Mouse (Mus musculus) splenic B cell, adult 2 months (primary cell): ENCODE data around the gene Gfy.
"Not testable (repeated sequence)": the region's sequence is repeated elsewhere in the genome, so short reads cannot be mapped to it uniquely, and the experiment has no call there.

Source experiments
- DNase-seq: peaks from one replicate; pipeline ENCODE4 v3.0.0-alpha.2; 2011; ENCODE audit warnings: low read depth, low spot score
- H3K27me3 ChIP-seq: 2 replicates; pipeline ENCODE4 v1.6.1; 2012; ENCODE audit warnings: mild to moderate bottlenecking, low read length, moderate library complexity, mixed read lengths; ENCODE audit not compliant: control insufficient read depth, poor library complexity, insufficient read depth, severe bottlenecking
- H3K36me3 ChIP-seq: 2 replicates; pipeline ENCODE4 v1.6.1; 2012; ENCODE audit warnings: mild to moderate bottlenecking, low read length, moderate library complexity, mixed read lengths; ENCODE audit not compliant: control insufficient read depth, poor library complexity, insufficient read depth, severe bottlenecking

The Gfy gene

DNA sequence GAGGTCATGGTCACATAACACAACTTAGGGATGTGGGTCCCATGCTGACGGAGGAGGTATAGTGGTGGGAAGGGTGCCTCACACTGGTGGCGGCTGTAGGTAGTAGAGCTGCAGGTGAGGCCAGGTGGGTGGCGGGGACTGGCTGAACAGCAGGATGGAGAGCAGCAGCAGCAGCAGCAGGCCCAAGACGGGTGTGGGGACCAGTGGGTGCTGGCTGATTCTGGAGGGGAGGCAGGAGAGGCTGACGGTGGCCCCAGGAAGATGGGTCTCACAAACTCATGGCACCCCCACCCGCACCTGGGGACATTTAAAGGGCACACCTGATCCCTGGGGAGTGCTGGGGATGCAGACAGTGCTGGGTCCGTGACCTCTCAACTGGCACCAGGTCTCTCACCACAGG, 4.3 kb upstream of the Gfy start:
- DNase-seq = no peak
- H3K36me3 ChIP-seq = no peaks in the 10 kb centered on the region
- H3K27me3 ChIP-seq = no peaks in the 10 kb centered on the region

DNA sequence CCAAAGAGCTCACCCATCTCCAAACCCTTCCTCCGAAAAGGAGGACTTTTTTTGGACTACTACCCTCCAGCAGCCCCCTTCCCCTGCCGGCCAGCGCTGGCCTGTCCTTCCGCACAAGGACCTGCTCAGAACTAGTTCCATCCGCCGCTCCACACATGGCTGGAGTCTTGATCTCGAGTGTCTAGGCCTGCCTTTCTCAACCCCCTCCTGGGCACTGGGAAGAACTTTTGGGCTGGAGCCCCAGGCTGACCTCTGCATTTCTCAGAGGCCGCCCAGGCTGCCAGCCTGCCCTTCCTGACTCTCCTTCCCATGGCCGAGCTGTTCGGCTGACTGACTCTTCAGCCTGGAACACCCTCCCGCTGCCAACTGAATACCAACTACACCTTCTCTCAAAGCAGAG, 3.2 kb upstream of the Gfy start:
- Histone ChIP-seq H3K27me3 (no peaks in the 10 kb centered on the region), H3K36me3 (no peaks in the 10 kb centered on the region)
- DNase-seq = no peak

DNA sequence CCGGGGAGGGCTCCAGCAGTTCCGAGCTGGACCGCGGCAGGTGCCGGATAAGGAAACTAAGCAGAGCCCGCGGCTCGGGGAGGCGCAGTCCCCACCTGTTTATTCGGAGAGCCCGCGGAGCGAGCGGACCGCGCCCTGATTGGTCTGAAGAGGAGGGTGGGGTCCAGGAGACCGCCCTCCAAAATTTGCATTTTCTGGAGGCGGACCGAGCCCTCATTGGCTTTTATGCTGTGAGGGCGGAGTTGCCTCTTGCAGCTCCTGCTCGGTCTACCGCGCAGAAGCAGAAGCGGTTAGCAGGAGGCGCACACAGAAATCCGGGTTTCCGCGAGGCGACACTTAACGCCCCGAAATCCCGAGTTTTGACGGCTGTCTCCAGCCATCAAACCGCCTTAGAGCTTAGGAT, 2.8 kb upstream of the Gfy start:
- Histone ChIP-seq H3K27me3 (no peaks in the 10 kb centered on the region), H3K36me3 (no peaks in the 10 kb centered on the region)
- DNase-seq = peak; percentile 92

GRCm38 (mm10) chr7:45181540-45181939, 2.2 kb upstream of the Gfy start:
- Histone ChIP-seq H3K36me3 (no peaks in the 10 kb centered on the region), H3K27me3 (no peaks in the 10 kb centered on the region; the same call in 1 of the 2 replicates)
- peak; percentile 22 for DNase-seq

DNA sequence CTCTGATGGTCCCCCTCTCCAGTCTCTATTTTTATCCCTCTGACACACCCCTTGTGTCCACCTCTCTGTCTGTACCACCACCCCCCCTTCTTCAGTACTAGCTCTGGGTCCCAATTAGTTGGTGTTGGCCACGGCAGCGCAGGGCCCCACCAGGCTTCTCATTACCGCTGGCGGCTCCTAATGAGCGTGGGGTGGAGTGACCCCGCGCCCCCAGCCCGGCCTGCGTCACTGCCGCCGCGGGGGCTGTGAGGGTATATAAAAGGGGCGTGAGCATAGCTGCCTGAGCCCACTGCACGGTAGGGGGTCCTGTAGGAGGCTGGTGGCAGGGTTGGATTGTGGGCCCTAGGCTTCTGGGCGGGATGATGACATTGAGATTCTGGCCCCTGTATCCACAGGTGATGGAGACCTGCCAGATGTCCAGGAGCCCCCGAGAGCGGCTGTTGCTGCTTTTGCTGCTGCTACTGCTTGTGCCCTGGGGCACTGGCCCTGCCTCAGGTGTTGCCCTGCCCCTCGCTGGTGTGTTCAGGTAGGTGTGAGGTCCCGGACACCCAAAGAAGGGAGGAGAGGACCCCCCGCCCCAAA, 1.6 kb upstream of the Gfy start, which contains the start of gene Pth2:
Gene Pth2 (plus strand): TSS at position 100 of the 582 bp plus-strand sequence.
- Histone ChIP-seq H3K27me3 (no peaks in the 10 kb centered on the region; the same call in 1 of the 2 replicates), H3K36me3 (no peaks in the 10 kb centered on the region)
- no peak for DNase-seq

- no peak for DNase-seq
- H3K36me3 ChIP-seq = no peaks in the 10 kb centered on the region
- H3K27me3 ChIP-seq = no peaks in the 10 kb centered on the region; the same call in 1 of the 2 replicates
Measured at GRCm38 (mm10) chr7:45178550-45178949, 819 bp downstream of the Gfy start.

- DNase-seq = no peak
- Histone ChIP-seq H3K27me3 (no peaks in the 10 kb centered on the region; the same call in 1 of the 2 replicates), H3K36me3 (no peaks in the 10 kb centered on the region)
Measured at GRCm38 (mm10) chr7:45176356-45176755, 3.0 kb downstream of the Gfy start.

DNA sequence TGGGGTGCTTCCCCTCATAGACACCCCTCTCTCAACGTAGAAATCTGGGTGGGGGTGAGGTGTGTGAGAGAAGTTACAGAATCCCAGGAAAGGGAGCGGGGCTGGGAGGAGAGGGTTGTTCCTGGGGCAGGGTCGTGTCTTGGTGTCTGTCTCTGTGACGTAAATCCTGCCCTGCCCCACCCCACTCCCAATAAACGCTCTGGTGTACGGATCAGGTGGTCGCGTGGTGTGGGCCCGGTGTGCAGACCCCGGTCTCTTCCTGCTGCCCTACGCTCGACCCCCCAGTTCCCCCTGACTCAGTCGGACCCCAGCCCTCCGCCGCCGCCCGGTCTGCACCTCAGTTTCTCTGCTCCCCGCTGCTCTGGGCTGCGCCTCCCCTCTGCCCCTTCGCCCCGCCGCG, 3.4 kb downstream of the Gfy start:
- DNase-seq = no peak
- no peaks in the 10 kb centered on the region; the same call in 1 of the 2 replicates for H3K27me3 ChIP-seq
- H3K36me3 ChIP-seq = no peaks in the 10 kb centered on the region

DNA sequence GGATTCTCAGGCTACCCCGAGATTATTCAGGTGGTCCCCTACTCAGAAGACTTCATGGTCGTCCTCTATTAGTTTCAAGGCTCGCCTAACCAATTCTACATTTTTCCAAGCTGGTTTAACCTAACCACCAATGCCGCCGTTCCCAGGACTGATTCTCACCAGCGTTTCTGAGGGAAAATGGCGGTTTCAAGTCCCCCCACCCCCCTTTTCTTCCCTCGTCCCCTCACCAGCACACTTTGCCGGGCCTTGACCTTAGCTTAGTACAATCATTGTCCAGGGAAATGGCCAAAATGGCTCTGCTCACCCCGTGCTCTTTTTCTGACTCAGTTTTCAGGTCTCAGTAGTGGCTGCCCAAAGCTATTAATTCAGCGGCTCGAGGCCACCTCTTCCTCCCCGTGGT, 4.0 kb downstream of the Gfy start:
- no peaks in the 10 kb centered on the region; the same call in 1 of the 2 replicates for H3K27me3 ChIP-seq
- H3K36me3 ChIP-seq = no peaks in the 10 kb centered on the region
- no peak for DNase-seq

GRCm38 (mm10) chr7:45174567-45175280, 4.6 kb downstream of the Gfy start:
- no peaks in the 10 kb centered on the region for H3K36me3 ChIP-seq
- H3K27me3 ChIP-seq = no peaks in the 10 kb centered on the region; the same call in 1 of the 2 replicates
- DNase-seq = no peak

DNA sequence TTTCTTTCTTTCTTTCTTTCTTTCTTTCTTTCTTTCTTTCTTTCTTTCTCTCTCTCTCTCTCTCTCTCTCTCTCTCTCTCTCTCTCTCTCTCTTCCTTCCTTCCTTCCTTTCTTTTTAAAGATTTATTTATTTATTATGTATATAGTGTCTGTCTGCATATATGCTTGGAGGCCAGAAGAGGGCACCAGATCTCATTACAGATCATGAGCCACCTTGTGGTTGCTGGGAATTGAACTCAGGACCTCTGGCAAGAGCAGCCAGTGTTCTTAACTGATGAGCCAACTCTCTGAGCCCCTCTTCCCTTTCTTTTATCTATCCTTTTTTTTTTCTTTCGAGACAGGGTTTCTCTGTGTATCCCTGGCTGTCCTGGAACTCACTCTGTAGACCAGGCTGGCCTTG, 5.6 kb downstream of the Gfy start:
- DNase-seq = peak; percentile 75
- not testable (repeated sequence) for H3K36me3 ChIP-seq, H3K27me3 ChIP-seq

- Histone ChIP-seq H3K27me3 (no peaks in the 10 kb centered on the region; the same call in 1 of the 2 replicates), H3K36me3 (no peaks in the 10 kb centered on the region)
- DNase-seq = peak; percentile 62
Measured at GRCm38 (mm10) chr7:45172974-45173373, 6.4 kb downstream of the Gfy start.

DNA sequence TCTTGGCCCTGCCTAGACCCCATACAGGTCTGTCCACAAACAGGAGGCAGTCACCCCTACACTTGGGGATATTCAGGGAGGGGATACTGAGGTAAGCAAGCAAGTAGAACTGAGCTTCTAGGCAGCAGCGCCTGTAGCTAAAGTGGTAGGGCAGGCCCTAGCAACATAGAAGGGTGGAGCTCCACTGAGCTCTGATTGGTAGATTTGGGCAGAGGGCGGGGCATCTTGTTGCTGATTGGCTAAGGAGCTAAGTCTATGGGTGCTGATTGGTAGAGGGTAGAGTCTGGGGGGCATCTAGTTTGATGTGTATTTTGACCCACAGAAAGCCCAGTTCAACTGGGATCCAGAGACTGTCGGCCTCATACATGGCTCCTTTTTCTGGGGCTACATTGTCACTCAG, 9.9 kb downstream of the Gfy start:
- peak; percentile 47 for DNase-seq
- H3K36me3 ChIP-seq = no peaks in the 10 kb centered on the region
- H3K27me3 ChIP-seq = no peaks in the 10 kb centered on the region

- no peaks in the 10 kb centered on the region for H3K27me3 ChIP-seq
- no peaks in the 10 kb centered on the region for H3K36me3 ChIP-seq
- no peak for DNase-seq
Measured at GRCm38 (mm10) chr7:45168656-45169055, 10.7 kb downstream of the Gfy start.

DNA sequence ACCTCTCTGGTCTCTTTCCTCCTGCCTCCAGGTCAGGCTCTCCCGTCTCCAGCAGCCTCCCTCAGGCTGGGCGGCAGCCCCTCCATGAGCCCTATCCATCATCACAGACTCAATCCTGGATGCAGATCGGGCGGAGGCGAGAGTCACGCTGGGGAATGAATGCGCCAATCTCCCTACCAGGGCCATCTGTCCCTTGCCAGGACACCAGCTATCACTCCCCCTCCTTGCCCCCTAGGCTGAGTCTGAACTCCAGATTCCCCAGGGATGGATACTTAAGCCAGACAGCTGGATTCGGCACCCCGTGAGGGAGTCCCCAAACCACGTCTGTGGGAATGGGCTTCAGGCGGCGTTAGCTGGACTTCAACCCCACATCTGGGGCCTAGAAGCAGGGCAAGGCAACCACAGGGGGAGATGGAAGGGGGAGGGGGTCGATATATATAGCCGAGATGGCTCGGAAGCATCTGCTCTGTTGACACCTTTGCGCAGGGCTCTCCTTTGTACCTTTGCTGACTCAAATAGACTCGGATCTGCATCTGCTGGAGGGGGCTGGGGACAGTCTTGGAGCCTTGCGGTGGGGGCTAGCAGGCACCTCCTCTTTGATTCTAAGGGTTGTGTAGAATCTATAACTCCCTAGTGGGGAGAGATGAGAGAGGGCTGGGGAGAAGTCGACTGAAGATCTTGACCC, 11.5 kb downstream of the Gfy start:
- no peaks in the 10 kb centered on the region for H3K27me3 ChIP-seq
- DNase-seq = no peak
- H3K36me3 ChIP-seq = no peaks in the 10 kb centered on the region
